Mouse (Mus musculus): ENCODE measurements around the gene Ddit4. TPM values are rescaled to one million over a fixed set of nuclear protein-coding genes. Genes with fewer than 3 reads are reported as not detected.

The Ddit4 gene
- polyA plus RNA-seq, 1 experiment from 2014 or later, result 77.1 TPM

DNA sequence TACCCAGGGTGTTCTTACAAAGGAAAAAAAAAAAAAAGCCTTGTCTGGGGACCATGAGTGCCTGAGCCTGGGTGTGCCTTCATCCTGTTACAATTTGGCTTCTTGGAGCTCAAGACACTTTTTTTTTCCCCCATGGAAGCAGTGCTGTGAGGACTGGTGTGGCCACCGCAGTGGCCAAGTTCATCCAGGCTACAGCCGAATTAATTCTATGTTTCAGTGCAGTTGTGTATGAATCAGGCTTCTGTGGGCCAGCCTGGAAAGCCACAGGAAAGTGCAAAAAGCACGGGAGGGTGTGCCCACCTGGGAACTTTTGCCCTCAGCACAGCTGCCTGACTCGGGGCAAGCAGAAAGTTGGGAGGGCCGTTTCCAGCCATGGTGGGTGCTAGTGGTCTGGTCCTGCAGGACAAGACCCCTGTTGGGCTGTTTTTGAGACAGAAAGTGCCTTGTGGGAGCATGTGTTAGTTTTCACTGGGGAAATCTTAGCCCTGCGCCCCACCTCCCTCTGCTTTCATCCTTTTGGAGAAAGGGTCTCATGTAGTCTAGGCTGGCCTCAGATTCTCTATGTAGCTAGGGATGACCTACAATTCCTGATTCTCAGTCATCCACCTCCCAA lies 18.9 kb upstream of the Ddit4 start:
- Histone ChIP-seq H3K9me3 (no peaks in the 10 kb centered on the region), H3K4me2 (peak overlapping the region; percentile 62), H3K27ac (peak overlapping the region; percentile 85), H3K4me1 (peaks cover 67% of the 10 kb centered on the region), H3K36me3 (no peaks in the 10 kb centered on the region), H3K4me3 (peak overlapping the region; percentile 43), H3K27me3 (no peaks in the 10 kb centered on the region), H3K9ac (peak overlapping the region; percentile 37)
- ATAC-seq (ENCODE audit: insufficient number of reproducible peaks, low FRiP score, low TSS enrichment, low read depth), result no peak
- WGBS, result 17% methylated on average over 6 of the region's 6 CpGs

DNA sequence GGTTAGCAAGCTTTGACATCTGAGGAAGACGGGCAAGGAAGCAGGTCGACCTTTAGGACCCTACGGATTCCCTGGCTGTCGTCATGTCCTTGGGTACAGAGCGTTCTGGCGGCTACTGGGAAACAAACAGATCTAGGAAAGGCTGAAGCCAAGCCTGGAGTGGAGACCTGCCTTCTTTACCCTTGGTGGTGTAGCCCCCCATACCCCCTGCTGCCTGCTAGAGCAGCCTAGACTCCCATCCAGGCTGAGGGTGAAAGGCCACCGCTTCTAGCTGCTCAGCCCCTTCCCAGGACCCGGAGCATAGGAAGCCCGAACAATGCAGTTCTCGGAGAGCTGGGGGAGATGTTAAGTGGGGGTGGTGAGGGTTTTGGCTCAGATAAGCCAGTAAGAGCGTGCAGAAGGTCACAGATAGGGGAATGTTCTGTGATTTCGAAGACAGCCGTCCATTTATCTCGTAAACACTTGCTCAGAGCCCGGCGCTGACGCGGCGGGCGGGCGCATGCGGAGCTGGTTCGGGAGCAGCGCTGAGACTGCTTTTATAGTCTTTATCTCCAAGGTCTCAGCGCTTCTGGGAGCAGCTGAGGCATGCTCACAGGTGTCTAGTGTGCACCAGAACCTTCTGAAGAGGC lies 18.3 kb upstream of the Ddit4 start:
- Histone ChIP-seq H3K4me3 (peak overlapping the region; percentile 43), H3K4me2 (peak overlapping the region; percentile 62), H3K9me3 (no peaks in the 10 kb centered on the region), H3K27me3 (no peaks in the 10 kb centered on the region), H3K27ac (peak overlapping the region; percentile 85), H3K9ac (peak overlapping the region; percentile 37), H3K36me3 (no peaks in the 10 kb centered on the region), H3K4me1 (peaks cover 69% of the 10 kb centered on the region)
- WGBS, result 1% methylated on average over 25 of the region's 25 CpGs
- peak; percentile 20; the same call in 1 of the 2 replicates for ATAC-seq (ENCODE audit: insufficient number of reproducible peaks, low FRiP score, low TSS enrichment, low read depth)

GRCm38 (mm10) chr10:59967309-59967942 lies 15.8 kb upstream of the Ddit4 start:
- no peak for ATAC-seq (ENCODE audit: insufficient number of reproducible peaks, low FRiP score, low TSS enrichment, low read depth)
- Histone ChIP-seq H3K4me3 (no peak overlapping the region), H3K4me1 (peaks cover 59% of the 10 kb centered on the region), H3K36me3 (no peaks in the 10 kb centered on the region), H3K9me3 (no peaks in the 10 kb centered on the region), H3K27me3 (no peaks in the 10 kb centered on the region), H3K9ac (no peak overlapping the region), H3K27ac (peak overlapping the region; percentile 95; the same call in 1 of the 2 replicates), H3K4me2 (no peak overlapping the region)
- WGBS, result 63% methylated on average over 6 of the region's 6 CpGs

- ATAC-seq (ENCODE audit: insufficient number of reproducible peaks, low FRiP score, low TSS enrichment, low read depth), result no peak
- Histone ChIP-seq H3K4me1 (peaks cover 59% of the 10 kb centered on the region), H3K9me3 (no peaks in the 10 kb centered on the region), H3K27me3 (no peaks in the 10 kb centered on the region), H3K36me3 (no peaks in the 10 kb centered on the region), H3K9ac (no peak overlapping the region), H3K4me2 (no peak overlapping the region), H3K27ac (peak overlapping the region; percentile 95), H3K4me3 (no peak overlapping the region)
- 87% methylated on average over 6 of the region's 6 CpGs for WGBS
These were observed 15.1 kb upstream of the Ddit4 start for GRCm38 (mm10) chr10:59966743-59967142.

DNA sequence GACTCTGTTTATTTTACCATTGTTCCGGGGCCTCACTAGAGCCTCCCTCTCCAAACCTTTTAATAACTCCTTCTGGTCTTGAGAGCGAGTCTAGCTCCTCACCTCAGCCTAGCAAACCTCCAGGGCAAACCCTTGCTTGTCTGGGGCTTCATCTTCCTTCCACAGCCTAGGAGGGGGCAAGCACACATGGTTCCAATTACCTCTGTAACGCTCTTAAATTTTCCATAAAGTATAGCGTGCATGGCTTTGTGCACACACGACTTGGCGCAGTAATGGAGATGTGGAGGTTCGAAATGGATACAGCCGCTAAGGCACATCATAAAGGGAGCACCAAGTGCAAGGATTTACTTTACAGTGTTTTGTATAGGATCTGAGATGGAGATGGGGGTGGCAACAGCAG lies 14.2 kb upstream of the Ddit4 start:
- no peaks in the 10 kb centered on the region for H3K9me3 ChIP-seq
- ATAC-seq (ENCODE audit: insufficient number of reproducible peaks, low FRiP score, low TSS enrichment, low read depth), result peak; percentile 75
- peaks cover 54% of the 10 kb centered on the region for H3K4me1 ChIP-seq
- H3K36me3 ChIP-seq, result no peaks in the 10 kb centered on the region
- H3K27ac ChIP-seq, result peak overlapping the region; percentile 95
- WGBS, result 25% methylated on average over 8 of the region's 8 CpGs
- no peaks in the 10 kb centered on the region for H3K27me3 ChIP-seq
- no peak overlapping the region for H3K4me3 ChIP-seq
- H3K9ac ChIP-seq, result no peak overlapping the region
- H3K4me2 ChIP-seq, result peak overlapping the region; percentile 37; the same call in 1 of the 2 replicates

DNA sequence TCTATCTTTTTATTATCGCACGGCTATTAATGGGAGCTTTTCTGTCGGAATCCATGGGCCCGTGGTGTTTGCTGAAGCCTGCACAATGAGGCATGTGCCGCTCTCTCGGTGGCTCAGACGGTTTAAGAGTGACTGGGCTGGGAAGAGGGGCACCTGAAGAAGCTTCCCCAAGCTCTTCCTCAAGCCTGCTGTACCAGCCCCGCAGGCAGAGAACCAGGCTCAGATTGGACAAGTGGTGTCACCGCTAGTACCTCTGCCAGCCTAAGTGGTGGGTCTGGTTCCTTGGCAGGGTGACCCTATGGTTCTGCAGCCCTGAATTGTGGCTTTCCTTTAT lies 13.7 kb upstream of the Ddit4 start:
- Histone ChIP-seq H3K4me2 (peak overlapping the region; percentile 37; the same call in 1 of the 2 replicates), H3K27me3 (no peaks in the 10 kb centered on the region), H3K4me3 (0 out of 2 replicates have a peak overlapping the region, but pooled peaks have one; percentile 20), H3K4me1 (peaks cover 50% of the 10 kb centered on the region), H3K9ac (no peak overlapping the region), H3K9me3 (no peaks in the 10 kb centered on the region), H3K27ac (peak overlapping the region; percentile 95), H3K36me3 (no peaks in the 10 kb centered on the region)
- peak; percentile 31; the same call in 1 of the 2 replicates for ATAC-seq (ENCODE audit: insufficient number of reproducible peaks, low FRiP score, low TSS enrichment, low read depth)
- 22% methylated on average over 9 of the region's 9 CpGs for WGBS

DNA sequence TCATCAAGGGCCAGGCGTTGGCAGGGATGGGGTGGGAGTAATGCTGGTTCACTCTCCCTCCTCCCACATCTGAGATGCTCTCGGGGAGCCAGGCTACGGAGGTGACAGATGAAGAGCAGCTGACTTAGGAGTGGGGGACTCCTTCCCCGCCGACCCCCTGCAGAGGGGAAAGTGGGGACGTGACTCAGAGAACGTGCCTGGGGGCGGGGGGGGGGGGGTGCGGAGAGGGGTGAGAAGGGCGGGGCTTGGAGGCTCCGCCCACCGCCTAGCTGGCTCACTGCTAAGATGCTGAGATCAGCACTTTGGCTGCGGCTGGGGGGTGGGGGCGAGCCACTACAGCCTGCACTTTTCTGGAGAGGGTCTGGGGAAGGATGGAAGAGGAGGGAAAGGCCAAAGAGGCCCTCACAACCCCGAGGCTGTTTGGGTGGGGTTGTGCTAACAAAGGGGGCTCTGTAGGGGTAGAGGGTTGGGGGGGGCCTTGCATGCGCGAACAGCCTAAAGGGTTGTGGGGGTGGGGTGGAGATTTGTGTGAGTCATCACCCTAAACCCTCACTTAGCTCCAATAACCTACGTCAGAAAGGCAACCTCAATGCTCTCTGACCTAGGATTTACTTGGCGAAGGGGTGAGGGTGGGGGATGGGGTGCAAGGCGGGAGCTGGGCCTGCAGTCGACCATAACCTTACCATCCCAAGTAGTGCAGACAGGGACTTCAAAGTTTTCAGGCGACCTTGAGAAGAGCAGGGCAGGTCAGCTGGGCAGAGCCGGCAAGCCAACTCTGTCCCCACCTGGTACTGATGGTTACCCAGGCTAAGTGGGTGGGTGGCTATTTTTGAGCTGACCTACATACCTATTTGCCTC lies 13.1 kb upstream of the Ddit4 start:
- H3K4me1 ChIP-seq, result peaks cover 44% of the 10 kb centered on the region
- whole genome bisulfite sequencing, result 4% methylated on average over 18 of the region's 23 CpGs
- peak overlapping the region; percentile 20 for H3K4me3 ChIP-seq
- no peaks in the 10 kb centered on the region for H3K36me3 ChIP-seq
- H3K9me3 ChIP-seq, result no peaks in the 10 kb centered on the region
- peak; percentile 84 for ATAC-seq (ENCODE audit: insufficient number of reproducible peaks, low FRiP score, low TSS enrichment, low read depth)
- no peaks in the 10 kb centered on the region for H3K27me3 ChIP-seq
- H3K9ac ChIP-seq, result 0 out of 2 replicates have a peak overlapping the region, but pooled peaks have one; percentile 1
- peak overlapping the region; percentile 37 for H3K4me2 ChIP-seq
- H3K27ac ChIP-seq, result peak overlapping the region; percentile 95

- WGBS, result 64% methylated on average over 2 of the region's 2 CpGs
- H3K36me3 ChIP-seq, result no peaks in the 10 kb centered on the region
- peak overlapping the region; percentile 95 for H3K27ac ChIP-seq
- no peak for ATAC-seq (ENCODE audit: insufficient number of reproducible peaks, low FRiP score, low TSS enrichment, low read depth)
- no peak overlapping the region for H3K4me3 ChIP-seq
- H3K4me1 ChIP-seq, result peaks cover 44% of the 10 kb centered on the region
- H3K9me3 ChIP-seq, result no peaks in the 10 kb centered on the region
- H3K27me3 ChIP-seq, result no peaks in the 10 kb centered on the region
- H3K4me2 ChIP-seq, result no peak overlapping the region
- no peak overlapping the region for H3K9ac ChIP-seq
These were observed 12.0 kb upstream of the Ddit4 start for GRCm38 (mm10) chr10:59963609-59964008.

- 86% methylated on average over 12 of the region's 12 CpGs for WGBS
- peaks cover 35% of the 10 kb centered on the region for H3K4me1 ChIP-seq
- no peak for ATAC-seq (ENCODE audit: insufficient number of reproducible peaks, low FRiP score, low TSS enrichment, low read depth)
- no peaks in the 10 kb centered on the region for H3K27me3 ChIP-seq
- no peak overlapping the region for H3K4me3 ChIP-seq
- H3K4me2 ChIP-seq, result no peak overlapping the region
- no peaks in the 10 kb centered on the region for H3K36me3 ChIP-seq
- H3K9me3 ChIP-seq, result no peaks in the 10 kb centered on the region
- H3K27ac ChIP-seq, result no peak overlapping the region
- H3K9ac ChIP-seq, result no peak overlapping the region
These were observed 7.9 kb upstream of the Ddit4 start for GRCm38 (mm10) chr10:59959517-59959916.

DNA sequence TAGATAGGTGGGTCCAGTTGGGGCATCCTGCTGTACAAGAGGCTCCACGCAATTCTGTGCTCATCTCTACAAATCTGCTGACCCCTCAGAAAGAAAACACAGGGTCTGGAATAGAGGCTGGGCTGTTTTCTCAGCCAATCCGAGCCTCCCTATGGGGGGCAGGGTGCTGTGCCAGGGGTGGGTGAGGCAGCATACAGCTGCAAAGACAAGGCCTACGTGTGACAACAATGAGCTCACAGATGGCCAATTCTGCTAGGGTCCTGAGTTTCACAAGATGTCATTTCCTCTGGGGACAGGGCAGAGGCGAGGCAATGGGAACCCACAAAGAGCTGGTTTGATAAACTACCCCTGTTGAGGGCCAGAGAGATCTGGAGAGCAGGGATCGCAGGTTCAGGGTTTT lies 6.8 kb upstream of the Ddit4 start:
- no peaks in the 10 kb centered on the region for H3K9me3 ChIP-seq
- H3K27ac ChIP-seq, result peak overlapping the region; percentile 64
- ATAC-seq (ENCODE audit: insufficient number of reproducible peaks, low FRiP score, low TSS enrichment, low read depth), result no peak
- H3K27me3 ChIP-seq, result no peaks in the 10 kb centered on the region
- H3K4me2 ChIP-seq, result no peak overlapping the region
- H3K9ac ChIP-seq, result no peak overlapping the region
- no peak overlapping the region for H3K4me3 ChIP-seq
- no peaks in the 10 kb centered on the region for H3K36me3 ChIP-seq
- 40% methylated on average over 5 of the region's 5 CpGs for WGBS
- peaks cover 29% of the 10 kb centered on the region for H3K4me1 ChIP-seq

DNA sequence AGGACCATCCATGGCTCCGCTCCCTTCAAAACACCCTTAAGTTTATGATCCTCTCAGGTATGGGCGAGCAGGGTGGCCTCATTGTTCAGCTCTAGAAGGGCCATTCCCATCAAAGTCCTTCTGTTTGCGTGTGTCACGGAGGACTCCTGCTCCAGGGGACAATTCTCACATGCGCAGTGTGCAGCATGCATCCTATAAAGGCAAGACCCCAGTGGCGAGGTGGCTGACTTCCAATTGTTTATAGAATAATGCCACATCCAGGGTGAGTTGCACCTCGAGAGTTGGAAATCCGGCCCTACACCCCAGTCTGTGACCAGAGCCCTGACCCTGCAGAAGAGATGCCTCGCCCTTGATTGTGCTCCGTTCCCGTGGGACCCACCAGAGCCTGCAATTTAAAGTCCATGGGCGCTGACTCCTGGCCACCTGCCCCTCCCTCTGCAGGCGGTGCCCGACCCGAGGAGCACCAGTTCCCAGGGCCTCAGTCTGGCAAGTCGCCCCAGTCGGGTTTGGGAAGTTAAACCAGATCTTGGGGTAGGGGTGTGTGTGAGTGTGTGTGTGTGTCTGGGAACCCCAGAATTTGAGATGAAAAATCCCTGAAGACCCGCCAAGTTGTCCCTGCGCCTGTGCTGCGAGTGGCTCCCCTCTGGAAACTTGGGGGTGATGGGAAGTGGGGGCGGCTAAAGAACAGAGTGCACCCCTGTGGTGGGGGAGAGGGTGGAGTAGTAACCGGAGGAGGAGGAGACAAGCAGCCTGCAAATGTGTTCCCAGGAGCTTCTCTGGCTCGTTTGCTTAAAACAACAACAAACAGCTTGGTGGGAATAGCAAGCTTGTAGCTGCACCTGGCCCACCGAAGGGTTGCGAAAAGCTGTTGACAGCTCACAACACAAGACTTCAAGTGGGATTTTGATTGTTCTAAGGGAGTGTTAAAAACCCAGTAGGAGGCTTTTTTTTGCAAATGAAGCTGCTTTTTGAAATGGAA lies 5.8 kb upstream of the Ddit4 start:
- H3K4me3 ChIP-seq, result no peak overlapping the region
- 19% methylated on average over 25 of the region's 25 CpGs for WGBS

More for the DNA sequence above, 5.8 kb upstream of the Ddit4 start:
- ATAC-seq (ENCODE audit: insufficient number of reproducible peaks, low FRiP score, low TSS enrichment, low read depth), result no peak
- Histone ChIP-seq H3K36me3 (no peaks in the 10 kb centered on the region), H3K9me3 (no peaks in the 10 kb centered on the region), H3K4me2 (peak overlapping the region; percentile 31), H3K4me1 (peaks cover 36% of the 10 kb centered on the region), H3K9ac (no peak overlapping the region), H3K27me3 (no peaks in the 10 kb centered on the region), H3K27ac (peak overlapping the region; percentile 64)
